Mouse (Mus musculus) midbrain, embryonic 10.5 days (tissue): ENCODE measurements around the gene Snupn. TPM values are rescaled to one million over a fixed set of nuclear protein-coding genes. Genes with fewer than 3 reads are reported as not detected.

Experiments
- DNase-seq: peaks from one replicate; pipeline ENCODE4 v3.0.0-alpha.2; 2017; ENCODE audit warnings: low spot score
- H3K27ac ChIP-seq: fragments of 300-500 bp; sonication (generic); replicated peaks from 2 replicates; pipeline ENCODE4 v1.5.1; 2016; ENCODE audit warnings: mild to moderate bottlenecking
- H3K27me3 ChIP-seq: fragments of 300-500 bp; sonication (generic); 2 replicates; pipeline ENCODE4 v1.6.1; 2016; ENCODE audit warnings: low read depth, mild to moderate bottlenecking; ENCODE audit not compliant: poor library complexity, severe bottlenecking
- H3K36me3 ChIP-seq: fragments of 300-500 bp; sonication (generic); 2 replicates; pipeline ENCODE4 v1.6.1; 2016; ENCODE audit warnings: mild to moderate bottlenecking, moderate library complexity
- H3K4me1 ChIP-seq: fragments of 300-500 bp; sonication (generic); 2 replicates; pipeline ENCODE4 v1.6.1; 2016
- H3K4me3 ChIP-seq: fragments of 300-500 bp; sonication (generic); 2 replicates; pipeline ENCODE4 v1.5.1; 2016; ENCODE audit warnings: mild to moderate bottlenecking, moderate library complexity
- H3K9me3 ChIP-seq: fragments of 300-500 bp; sonication (generic); replicated peaks from 2 replicates; pipeline ENCODE4 v1.6.1; 2016; ENCODE audit warnings: mild to moderate bottlenecking
- WGBS: fragments of 180-500 bp; shearing (Covaris S2); methylation state at CpG from one replicate; pipeline ENCODE4 v1.1.7; 2016; 5-methylcytosine and 5-hydroxymethylcytosine counted together
- polyA plus RNA-seq: library from polyadenylated mRNA; unstranded; fragments of >200 nt; fragmentation: Nextera tagmentation; extraction: Ambion mirVana; gene quantifications from 2 replicates; pipeline ENCODE4 v1.2.1, GENCODE M21; 2016

The Snupn gene
- polyA plus RNA-seq, 1 experiment from 2014 or later: 29.7 TPM

DNA sequence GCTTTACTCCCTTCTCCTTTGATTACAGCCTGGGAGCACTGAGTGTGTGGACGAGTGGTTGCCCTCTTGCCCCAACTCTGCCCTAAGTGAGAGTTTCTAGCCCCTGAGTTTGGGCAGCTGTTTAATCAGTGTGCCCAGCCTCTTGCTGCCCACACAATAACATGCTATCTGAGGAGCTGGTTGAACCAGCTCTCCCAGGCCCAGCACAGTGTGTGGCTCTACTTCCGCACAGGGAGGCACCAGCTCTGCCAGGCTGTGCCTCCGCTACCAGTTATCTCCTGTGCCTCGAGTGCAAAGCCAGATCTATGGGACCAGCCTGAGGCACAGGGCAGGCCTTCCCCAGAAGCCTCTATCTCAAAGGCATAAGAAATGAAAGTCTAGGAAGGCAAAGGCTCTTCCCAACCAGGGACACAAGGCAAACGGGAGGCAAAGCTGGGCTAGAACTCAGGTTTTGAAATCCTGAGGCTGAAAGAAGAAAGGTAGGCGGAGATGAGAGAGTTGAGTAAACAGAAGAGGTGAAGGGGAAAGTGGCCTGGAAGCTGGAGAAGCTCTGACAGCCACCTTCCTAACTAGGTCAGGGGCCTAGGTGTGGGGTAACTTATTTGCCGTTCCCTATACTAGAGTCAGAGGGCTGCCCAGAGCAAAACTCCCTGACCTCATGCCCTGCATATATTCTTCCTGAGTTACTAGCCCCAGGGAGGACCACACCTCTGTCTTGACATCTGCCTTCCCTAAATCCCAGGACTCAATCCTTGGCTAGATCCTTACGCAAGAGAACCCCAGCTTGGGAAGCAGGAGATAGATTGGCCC lies 26.6 kb upstream of the Snupn start:
- Histone ChIP-seq H3K4me1 (peaks cover 56% of the 10 kb centered on the region), H3K27me3 (peaks cover 1% of the 10 kb centered on the region; the same call in 1 of the 2 replicates), H3K4me3 (peak overlapping the region; percentile 75), H3K36me3 (peaks cover 69% of the 10 kb centered on the region), H3K9me3 (no peaks in the 10 kb centered on the region; the same call in 1 of the 2 replicates), H3K27ac (peak overlapping the region; percentile 61)
- 79% methylated on average over 8 of the region's 8 CpGs for WGBS
- DNase-seq: no peak

DNA sequence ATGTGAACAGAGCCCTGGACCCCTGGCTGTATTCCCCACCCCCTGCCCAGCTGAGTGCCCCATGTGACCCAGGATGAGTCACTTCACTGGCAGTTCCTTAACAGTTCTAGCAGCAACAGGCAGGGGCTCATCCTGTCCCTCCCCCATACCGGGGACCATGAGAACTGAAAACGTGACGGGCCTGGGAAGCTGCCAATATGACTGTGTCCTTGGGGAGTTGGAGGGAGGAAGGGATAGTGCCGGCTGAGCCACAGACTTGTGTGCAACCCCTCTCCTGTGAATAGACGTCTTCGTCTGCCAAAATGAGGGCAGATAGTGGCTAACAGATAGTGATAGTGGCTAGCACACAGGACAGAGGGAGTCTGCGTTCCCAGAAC lies 26.0 kb upstream of the Snupn start:
- peaks cover 7% of the 10 kb centered on the region for H3K27me3 ChIP-seq
- H3K4me3 ChIP-seq: peak overlapping the region; percentile 75
- H3K27ac ChIP-seq: peak overlapping the region; percentile 61
- H3K36me3 ChIP-seq: peaks cover 63% of the 10 kb centered on the region
- DNase-seq: no peak
- peaks cover 57% of the 10 kb centered on the region for H3K4me1 ChIP-seq
- WGBS: 49% methylated on average over 7 of the region's 7 CpGs
- no peaks in the 10 kb centered on the region; the same call in 1 of the 2 replicates for H3K9me3 ChIP-seq

DNA sequence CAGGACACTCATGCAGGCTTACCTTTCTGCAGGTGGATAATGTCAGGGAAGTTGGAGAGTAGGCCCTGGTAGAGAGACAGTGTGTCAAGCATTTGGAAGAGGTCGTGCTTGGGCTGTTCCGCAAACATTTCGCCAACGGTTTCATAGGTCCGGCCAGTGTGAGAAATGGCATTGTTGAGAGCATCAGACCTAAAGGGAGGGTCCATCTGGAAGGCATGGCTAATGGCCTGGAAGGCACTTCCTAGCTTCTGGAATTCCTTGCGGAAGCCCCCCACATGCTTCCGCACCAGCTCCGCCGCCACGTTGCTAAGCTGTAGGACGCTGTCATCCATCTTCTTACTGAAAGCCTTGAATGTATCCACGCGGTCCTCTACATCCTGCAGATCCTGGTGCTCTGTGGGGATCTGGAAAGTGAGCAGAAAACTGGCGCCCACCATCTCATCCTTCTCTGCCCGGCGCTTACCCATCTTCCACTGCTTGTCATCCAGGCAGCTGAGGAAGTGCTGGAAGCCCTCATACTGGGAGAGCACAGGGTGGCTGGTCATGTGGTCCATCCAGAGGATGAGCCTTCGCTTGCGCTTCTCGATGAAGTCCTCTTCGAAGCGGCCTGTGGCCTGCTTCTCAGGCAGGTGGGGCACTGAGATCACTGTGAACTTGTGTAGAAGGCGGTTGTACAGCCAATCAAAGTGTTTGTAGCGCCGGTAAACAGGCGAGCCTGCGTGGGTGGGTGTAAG lies 25.2 kb upstream of the Snupn start:
- H3K36me3 ChIP-seq: peaks cover 56% of the 10 kb centered on the region
- WGBS: 92% methylated on average over 26 of the region's 26 CpGs

DNA sequence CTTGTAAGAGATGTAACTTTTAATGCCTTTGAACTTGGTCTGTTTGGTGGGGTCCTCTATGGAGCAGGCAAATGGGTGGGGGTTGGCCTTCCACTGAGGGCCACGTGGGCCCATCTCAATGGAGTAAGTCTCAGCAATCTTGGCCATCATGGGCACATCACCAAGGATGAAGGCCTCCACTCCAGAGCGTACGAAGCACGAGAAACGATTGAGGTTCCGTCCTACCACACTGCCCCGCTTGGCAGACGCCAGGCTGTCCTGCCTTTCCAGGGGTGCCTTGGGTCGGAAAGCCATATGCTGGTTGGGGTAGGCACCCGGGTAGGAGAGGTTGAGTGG lies 24.7 kb upstream of the Snupn start:
- WGBS: 95% methylated on average over 10 of the region's 10 CpGs
- Histone ChIP-seq H3K4me1 (peaks cover 57% of the 10 kb centered on the region), H3K4me3 (peak overlapping the region; percentile 75; the same call in 1 of the 2 replicates), H3K27ac (0 out of 2 replicates have a peak overlapping the region, but pooled peaks have one; percentile 95), H3K27me3 (peaks cover 15% of the 10 kb centered on the region), H3K36me3 (peaks cover 52% of the 10 kb centered on the region), H3K9me3 (no peaks in the 10 kb centered on the region; the same call in 1 of the 2 replicates)
- DNase-seq: no peak

More for the DNA sequence above, 25.2 kb upstream of the Snupn start:
- Histone ChIP-seq H3K27ac (no peak overlapping the region), H3K27me3 (peaks cover 14% of the 10 kb centered on the region), H3K9me3 (no peaks in the 10 kb centered on the region; the same call in 1 of the 2 replicates), H3K4me1 (peaks cover 57% of the 10 kb centered on the region), H3K4me3 (peak overlapping the region; percentile 75)
- DNase-seq: no peak

DNA sequence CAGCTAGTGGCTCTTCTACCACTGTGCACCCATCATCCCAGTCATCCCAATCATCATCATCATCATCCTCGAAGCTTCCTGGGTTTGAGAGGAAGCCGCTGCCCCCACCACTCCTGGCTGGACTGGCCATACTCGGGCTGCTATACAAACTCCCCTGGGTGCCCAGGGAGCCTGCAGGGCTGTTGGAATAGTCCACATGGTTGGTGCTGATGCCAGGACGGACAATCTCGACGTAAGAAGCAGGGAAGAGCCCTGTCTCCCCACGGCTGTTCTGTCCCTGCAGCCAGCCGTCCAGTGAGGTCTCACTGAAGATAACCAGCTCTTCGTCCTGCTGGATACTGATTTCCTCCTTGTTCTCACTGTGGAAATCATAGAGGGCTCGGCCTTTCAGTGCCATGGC lies 24.3 kb upstream of the Snupn start:
- no peaks in the 10 kb centered on the region; the same call in 1 of the 2 replicates for H3K9me3 ChIP-seq
- peak overlapping the region; percentile 75 for H3K4me3 ChIP-seq
- peaks cover 15% of the 10 kb centered on the region for H3K27me3 ChIP-seq
- DNase-seq: no peak
- WGBS: 85% methylated on average over 10 of the region's 10 CpGs
- peaks cover 57% of the 10 kb centered on the region for H3K4me1 ChIP-seq
- peak overlapping the region; percentile 95; the same call in 1 of the 2 replicates for H3K27ac ChIP-seq
- H3K36me3 ChIP-seq: peaks cover 48% of the 10 kb centered on the region

DNA sequence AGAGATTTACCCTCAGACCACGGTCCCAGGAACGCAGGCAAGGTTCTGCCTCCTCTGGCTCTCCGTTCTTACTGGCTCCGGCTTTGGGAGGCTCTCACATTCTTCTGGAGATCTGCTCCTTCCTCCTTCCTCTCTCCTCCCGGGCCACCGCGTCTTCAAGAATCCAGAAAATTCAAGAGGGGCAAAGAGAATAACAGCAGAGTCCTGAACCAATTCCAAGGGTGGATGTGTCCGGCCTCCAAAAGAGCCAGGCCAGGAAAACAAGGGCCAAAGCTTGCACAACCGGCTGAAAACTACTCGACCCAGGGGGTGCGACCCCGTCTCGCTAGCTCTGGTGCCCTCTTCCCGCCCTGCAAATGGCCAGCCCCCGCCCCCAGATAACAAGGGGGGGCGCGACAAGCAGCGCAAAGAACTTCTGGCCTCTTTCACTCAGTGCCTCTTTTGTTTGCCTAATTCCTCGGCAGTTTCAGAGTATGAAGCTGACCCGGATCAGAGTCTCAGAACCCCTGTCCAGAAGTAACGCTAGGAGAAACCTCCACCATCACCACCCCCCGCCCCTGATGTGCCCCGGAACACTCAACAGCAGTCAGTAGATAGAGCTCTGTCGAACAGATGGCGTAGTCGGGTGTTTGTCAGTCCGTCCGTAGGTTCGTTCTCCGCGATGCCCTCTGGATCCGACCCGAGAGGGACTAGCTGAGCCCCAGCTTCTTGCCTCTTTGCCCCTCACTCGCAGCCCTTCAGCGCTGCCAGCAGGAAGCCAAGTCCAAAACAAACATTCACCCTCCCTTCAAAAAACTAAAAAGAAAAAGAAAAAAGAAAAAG lies 23.3 kb upstream of the Snupn start:
- under 1% methylated on average over 35 of the region's 35 CpGs for WGBS

DNA sequence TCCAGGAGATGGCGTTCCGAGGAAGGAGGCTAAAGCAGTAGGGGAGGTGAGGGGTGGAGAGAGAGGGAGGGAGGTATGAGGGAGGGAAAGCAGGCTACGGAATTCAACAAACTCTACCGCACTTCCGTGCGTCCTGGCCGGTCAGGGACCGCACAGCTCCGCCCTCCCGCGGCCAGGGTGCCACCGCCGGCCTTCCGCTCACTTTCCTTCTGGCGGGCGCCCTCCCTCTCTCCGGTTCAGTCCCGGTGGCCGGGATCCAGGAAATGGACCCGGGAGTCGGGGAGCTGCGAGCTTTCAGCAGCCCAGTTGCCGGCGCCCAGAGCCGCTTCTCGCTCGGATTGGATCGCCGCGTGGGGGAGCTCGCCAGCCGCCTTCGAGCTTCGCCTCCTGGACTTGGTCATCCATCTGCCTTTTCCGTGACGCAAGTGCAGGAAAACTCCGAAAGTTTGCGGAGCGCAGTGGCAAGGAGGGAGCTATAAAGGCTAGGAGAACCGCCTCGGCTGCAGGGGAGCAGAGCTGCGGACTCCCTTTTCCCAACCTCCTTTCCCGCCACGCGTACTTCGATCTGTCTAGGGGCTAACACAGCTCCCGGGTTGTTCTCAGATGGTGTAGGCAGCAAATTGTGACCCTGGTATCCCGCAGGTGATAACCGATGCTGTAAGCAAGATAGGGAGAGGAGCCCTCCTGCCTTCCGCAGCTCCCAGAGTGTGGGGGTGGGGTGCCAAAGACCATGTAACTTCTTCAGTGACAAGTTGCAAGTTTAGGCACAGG lies 22.5 kb upstream of the Snupn start, which contains the start of gene Snx33:
Snx33 (minus strand) TSS at position 331 of the 771 bp plus-strand sequence.
- Histone ChIP-seq H3K27me3 (peaks cover 15% of the 10 kb centered on the region), H3K9me3 (no peaks in the 10 kb centered on the region), H3K27ac (peak within 1 kb of the TSS; percentile 95), H3K4me3 (peak within 1 kb of the TSS; percentile 75), H3K4me1 (peaks cover 51% of the 10 kb centered on the region), H3K36me3 (peaks cover 29% of the 10 kb centered on the region)
- 0% methylated on average over 50 of the region's 50 CpGs for WGBS
- DNase-seq: peak; percentile 93

More for the DNA sequence above, 23.3 kb upstream of the Snupn start:
- Histone ChIP-seq H3K4me3 (peak overlapping the region; percentile 75), H3K9me3 (no peaks in the 10 kb centered on the region), H3K4me1 (peaks cover 57% of the 10 kb centered on the region), H3K27ac (peak overlapping the region; percentile 95), H3K36me3 (peaks cover 37% of the 10 kb centered on the region), H3K27me3 (peaks cover 15% of the 10 kb centered on the region)
- DNase-seq: peak; percentile 71

DNA sequence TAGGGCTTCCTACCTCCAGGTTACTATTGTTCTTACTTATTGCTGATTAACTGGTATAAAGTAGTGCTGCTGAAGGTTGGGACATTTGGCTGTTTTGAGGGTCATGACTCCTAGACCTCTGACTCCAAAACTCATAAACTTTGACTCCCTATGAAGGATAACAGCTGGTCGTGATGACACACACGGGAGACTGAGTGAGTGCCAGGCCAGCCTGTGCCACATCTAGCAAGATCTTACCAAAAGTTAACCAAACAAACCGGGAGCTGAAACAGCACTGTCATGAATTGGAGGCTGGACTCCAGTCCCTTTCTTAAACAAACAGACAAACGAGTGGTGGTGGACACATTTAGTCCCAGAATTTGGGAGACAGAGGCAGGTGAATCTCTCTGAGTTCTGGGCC lies 21.2 kb upstream of the Snupn start:
- WGBS: 69% methylated on average over 4 of the region's 4 CpGs
- no peak for DNase-seq
- no peaks in the 10 kb centered on the region for H3K9me3 ChIP-seq

DNA sequence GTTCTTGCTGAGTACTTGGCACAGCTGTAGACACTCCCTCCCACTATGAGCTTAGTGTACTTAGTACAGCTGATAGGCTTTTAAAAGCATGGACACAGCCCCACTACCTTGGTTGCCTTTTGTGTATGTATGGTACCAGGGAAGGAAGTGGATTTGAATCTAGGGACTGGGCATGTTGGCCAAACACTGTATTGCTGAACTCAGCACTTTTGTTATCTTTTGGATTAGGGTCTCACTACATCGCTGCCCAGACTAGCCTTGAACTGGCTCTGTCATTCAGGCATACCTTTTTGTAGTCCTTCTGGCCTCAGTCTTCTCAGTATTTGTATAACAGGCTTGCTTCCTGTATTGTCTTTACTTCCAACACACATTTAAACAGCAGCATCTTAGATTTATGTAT lies 20.1 kb upstream of the Snupn start:
- Histone ChIP-seq H3K36me3 (peaks cover 7% of the 10 kb centered on the region), H3K9me3 (no peaks in the 10 kb centered on the region), H3K27ac (no peak overlapping the region), H3K27me3 (peaks cover 15% of the 10 kb centered on the region), H3K4me3 (no peak overlapping the region), H3K4me1 (peaks cover 28% of the 10 kb centered on the region)
- no peak for DNase-seq
- WGBS: 81% methylated on average over 1 of the region's 1 CpGs

More for the DNA sequence above, 21.2 kb upstream of the Snupn start:
- Histone ChIP-seq H3K27ac (no peak overlapping the region), H3K36me3 (peaks cover 18% of the 10 kb centered on the region), H3K4me3 (no peak overlapping the region), H3K27me3 (peaks cover 15% of the 10 kb centered on the region), H3K4me1 (peaks cover 39% of the 10 kb centered on the region)

DNA sequence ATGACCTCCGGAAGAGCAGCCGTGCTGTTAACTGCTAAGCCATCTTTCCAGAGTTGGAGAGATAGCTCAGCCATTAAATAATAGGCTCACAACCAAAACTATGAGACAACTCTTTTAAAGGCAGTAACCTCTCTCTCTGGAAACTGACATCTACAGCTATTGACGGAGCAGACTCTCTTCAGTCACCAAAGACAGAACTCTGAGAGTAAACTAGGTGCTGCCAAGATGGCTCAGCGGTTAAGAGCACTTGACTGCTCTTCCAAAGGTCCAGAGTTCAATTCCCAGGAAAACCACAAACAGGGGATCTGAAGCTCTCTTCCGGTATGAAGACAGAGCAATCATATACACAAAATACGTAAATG lies 13.8 kb upstream of the Snupn start:
- Histone ChIP-seq H3K36me3 (no peaks in the 10 kb centered on the region; the same call in 1 of the 2 replicates), H3K27ac (no peak overlapping the region), H3K9me3 (no peaks in the 10 kb centered on the region), H3K27me3 (no peaks in the 10 kb centered on the region), H3K4me3 (peak overlapping the region; percentile 92), H3K4me1 (peaks cover 22% of the 10 kb centered on the region)
- no peak for DNase-seq
- 21% methylated on average over 6 of the region's 6 CpGs for WGBS

DNA sequence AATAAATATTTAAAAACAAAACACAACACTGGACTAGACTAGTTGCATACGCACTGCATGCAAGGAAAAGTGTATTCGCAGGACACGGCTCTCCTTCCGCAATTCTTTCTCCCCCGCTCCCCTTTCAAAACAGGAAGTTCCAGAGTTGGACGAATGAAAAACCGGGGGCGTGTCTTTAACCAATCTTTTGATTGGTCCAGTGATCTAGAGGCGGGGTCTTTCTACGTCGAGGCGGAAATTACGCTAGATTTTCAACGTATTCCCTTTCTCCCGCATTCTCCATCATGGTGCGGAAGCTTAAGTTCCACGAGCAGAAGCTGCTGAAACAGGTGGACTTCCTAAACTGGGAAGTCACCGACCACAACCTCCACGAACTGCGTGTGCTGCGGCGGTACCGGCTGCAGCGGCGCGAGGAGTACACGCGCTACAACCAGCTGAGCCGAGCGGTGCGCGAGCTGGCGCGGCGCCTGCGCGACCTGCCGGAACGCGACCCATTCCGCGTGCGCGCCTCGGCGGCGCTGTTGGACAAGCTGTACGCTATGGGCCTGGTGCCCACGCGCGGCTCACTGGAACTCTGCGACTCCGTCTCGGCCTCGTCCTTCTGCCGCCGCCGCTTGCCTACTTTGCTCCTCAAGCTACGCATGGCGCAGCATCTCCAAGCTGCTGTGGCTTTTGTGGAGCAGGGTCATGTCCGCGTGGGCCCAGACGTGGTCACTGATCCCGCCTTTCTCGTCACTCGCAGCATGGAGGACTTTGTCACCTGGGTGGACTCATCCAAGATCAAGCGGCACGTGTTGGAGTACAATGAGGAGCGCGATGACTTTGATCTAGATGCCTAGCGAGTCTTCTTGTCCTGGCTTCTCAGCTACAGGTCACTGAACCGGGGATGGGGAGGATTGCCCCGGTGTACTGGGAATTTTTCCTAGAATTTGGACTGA lies 13.2 kb upstream of the Snupn start, which contains the start of gene Imp3:
Imp3 (plus strand) TSS at position 253 of the 938 bp plus-strand sequence.
- Histone ChIP-seq H3K27me3 (no peaks in the 10 kb centered on the region), H3K4me1 (peaks cover 22% of the 10 kb centered on the region), H3K9me3 (no peaks in the 10 kb centered on the region), H3K36me3 (no peaks in the 10 kb centered on the region; the same call in 1 of the 2 replicates), H3K27ac (peak within 1 kb of the TSS; percentile 89), H3K4me3 (peak within 1 kb of the TSS; percentile 92)
- WGBS: under 1% methylated on average over 73 of the region's 73 CpGs
- DNase-seq: peak; percentile 86
